Mouse (Mus musculus): ENCODE measurements around the gene Avpi1. TPM values are rescaled to one million over a fixed set of nuclear protein-coding genes. Genes with fewer than 3 reads are reported as not detected.

The Avpi1 gene
- polyA plus RNA-seq, 1 experiment, result 6.9 TPM

DNA sequence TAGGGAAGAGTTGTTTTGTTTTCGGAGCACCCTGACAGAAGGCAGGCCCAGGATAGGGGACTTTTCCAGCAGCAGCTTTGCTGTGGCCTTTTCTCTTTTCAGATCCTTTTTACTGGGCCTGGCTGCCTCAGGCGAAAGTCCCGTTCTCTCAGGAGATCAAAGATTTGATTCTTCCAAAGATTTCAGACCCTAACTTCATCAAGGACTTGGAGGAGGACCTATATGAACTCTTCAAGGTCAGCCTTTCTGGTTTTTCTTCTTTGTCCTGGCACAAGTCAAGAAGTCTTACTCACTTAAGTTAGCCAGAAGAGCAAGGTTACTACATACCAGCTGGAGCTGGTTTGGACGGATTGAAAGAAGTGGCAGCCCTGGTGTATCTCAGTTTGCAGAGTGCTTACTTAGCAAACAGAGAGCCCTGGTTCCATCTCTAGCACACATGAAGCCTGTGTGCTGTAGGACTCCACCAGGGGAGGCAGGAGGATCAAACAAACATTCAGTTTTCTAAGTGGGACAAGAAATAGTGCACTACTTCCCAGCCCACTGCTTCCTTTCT is 13.0 kb downstream of the Avpi1 start:
- WGBS, result 83% methylated on average over 4 of the region's 4 CpGs
- Histone ChIP-seq H3K36me3 (ENCODE audit: control insufficient read depth, insufficient read depth, low read length) (peaks cover 47% of the 10 kb centered on the region), H3K4me3 (ENCODE audit: low read depth, low read length) (no peak overlapping the region), H3K4me1 (ENCODE audit: control insufficient read depth, insufficient read depth, insufficient read length, low read length) (no peaks in the 10 kb centered on the region), H3K27me3 (ENCODE audit: control insufficient read depth, insufficient read depth, low read length) (no peaks in the 10 kb centered on the region), H3K27ac (ENCODE audit: insufficient read depth, low read depth, low read length) (no peak overlapping the region)
- TF ChIP-seq POLR2A (IDR thresholded peaks at IDR 0.05; ENCODE audit: low read depth, low read length), result no peak
- TF ChIP-seq CTCF (IDR thresholded peaks at IDR 0.05; ENCODE audit: extremely low read depth, insufficient read length, insufficient replicate concordance, low read depth, low read length), result no peak

DNA sequence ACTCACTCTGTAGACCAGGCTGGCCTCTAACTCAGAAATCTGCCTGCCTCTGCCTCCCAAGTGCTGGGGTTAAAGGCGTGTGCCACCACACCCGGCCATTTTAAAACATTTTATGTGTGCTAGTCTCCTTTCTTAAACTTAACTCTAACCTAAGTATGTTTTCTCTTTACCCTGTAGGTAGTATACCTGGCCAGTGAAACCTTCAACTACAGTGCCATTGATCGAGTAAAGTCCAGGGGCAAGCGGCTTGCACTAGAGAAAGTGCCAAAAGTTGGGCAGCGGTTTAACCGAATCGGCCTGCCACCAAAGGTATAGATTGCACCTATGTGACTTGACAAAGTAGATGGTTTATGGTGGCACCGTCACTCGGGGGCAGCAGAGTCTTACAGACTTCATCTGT is 24.2 kb downstream of the Avpi1 start:
- TF ChIP-seq POLR2A (IDR thresholded peaks at IDR 0.05; ENCODE audit: low read depth, low read length), result no peak
- WGBS, result 94% methylated on average over 9 of the region's 9 CpGs
- no peak overlapping the region for H3K4me3 ChIP-seq (ENCODE audit: low read depth, low read length)
- H3K27ac ChIP-seq (ENCODE audit: insufficient read depth, low read depth, low read length), result no peak overlapping the region
- no peaks in the 10 kb centered on the region for H3K27me3 ChIP-seq (ENCODE audit: control insufficient read depth, insufficient read depth, low read length)
- H3K4me1 ChIP-seq (ENCODE audit: control insufficient read depth, insufficient read depth, insufficient read length, low read length), result peaks cover 5% of the 10 kb centered on the region; the same call in 1 of the 2 replicates
- H3K36me3 ChIP-seq (ENCODE audit: control insufficient read depth, insufficient read depth, low read length), result peaks cover 41% of the 10 kb centered on the region

DNA sequence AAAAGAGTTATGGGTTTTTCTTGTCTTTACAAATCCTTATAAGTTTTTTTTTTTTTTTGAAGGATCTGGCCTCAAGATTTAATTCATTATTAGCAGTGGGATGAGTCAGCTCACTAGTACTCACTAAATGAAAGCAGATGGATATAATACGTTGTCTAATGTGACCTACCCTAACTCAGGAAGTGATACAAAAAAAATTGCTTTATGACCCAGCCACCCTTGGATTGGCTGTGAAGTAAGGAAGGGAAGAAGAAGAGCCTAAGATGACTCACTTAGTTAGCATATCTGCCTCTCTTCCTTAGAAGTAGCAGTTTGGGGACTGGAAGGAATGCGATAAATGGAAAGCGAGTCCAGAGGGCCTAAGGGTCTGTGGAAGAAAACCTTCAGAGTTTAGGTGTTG is 29.5 kb downstream of the Avpi1 start:
- 69% methylated on average over 3 of the region's 3 CpGs for WGBS
- peaks cover 8% of the 10 kb centered on the region; the same call in 1 of the 2 replicates for H3K4me1 ChIP-seq (ENCODE audit: control insufficient read depth, insufficient read depth, insufficient read length, low read length)
- peaks cover 26% of the 10 kb centered on the region for H3K36me3 ChIP-seq (ENCODE audit: control insufficient read depth, insufficient read depth, low read length)
- no peak for TF ChIP-seq POLR2A (IDR thresholded peaks at IDR 0.05; ENCODE audit: low read depth, low read length)
- TF ChIP-seq CTCF (IDR thresholded peaks at IDR 0.05; ENCODE audit: extremely low read depth, insufficient read length, insufficient replicate concordance, low read depth, low read length), result no peak
- no peaks in the 10 kb centered on the region for H3K27me3 ChIP-seq (ENCODE audit: control insufficient read depth, insufficient read depth, low read length)
- H3K4me3 ChIP-seq (ENCODE audit: low read depth, low read length), result no peak overlapping the region
- no peak overlapping the region for H3K27ac ChIP-seq (ENCODE audit: insufficient read depth, low read depth, low read length)

DNA sequence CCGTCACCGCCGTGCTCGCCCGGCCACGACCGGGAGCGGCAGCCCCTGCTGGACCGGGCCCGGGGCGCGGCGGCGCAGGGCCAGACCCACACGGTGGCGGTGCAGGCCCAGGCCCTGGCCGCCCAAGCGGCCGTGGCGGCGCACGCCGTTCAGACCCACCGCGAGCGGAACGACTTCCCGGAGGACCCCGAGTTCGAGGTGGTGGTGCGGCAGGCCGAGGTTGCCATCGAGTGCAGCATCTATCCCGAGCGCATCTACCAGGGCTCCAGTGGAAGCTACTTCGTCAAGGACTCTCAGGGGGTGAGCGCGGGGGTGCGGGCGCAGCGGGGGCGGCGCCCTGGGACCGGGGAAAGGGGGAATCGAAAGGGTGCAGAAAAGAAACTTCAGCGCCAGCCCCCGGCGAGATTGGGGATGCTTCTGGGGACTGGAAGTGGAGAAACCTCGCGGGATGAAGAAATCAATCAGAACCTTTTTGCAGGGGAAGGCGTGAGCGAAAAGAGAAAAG is 38.2 kb downstream of the Avpi1 start:
- no peak for TF ChIP-seq POLR2A (IDR thresholded peaks at IDR 0.05; ENCODE audit: low read depth, low read length)
- under 1% methylated on average over 52 of the region's 52 CpGs for WGBS
- 0 out of 2 replicates have a peak, but pooled peaks cover 4% of the 10 kb centered on the region for H3K27me3 ChIP-seq (ENCODE audit: control insufficient read depth, insufficient read depth, low read length)
- peak overlapping the region; percentile 66 for H3K27ac ChIP-seq (ENCODE audit: insufficient read depth, low read depth, low read length)
- H3K4me3 ChIP-seq (ENCODE audit: low read depth, low read length), result peak overlapping the region; percentile 80
- H3K36me3 ChIP-seq (ENCODE audit: control insufficient read depth, insufficient read depth, low read length), result peaks cover 7% of the 10 kb centered on the region
- H3K4me1 ChIP-seq (ENCODE audit: control insufficient read depth, insufficient read depth, insufficient read length, low read length), result peaks cover 14% of the 10 kb centered on the region

DNA sequence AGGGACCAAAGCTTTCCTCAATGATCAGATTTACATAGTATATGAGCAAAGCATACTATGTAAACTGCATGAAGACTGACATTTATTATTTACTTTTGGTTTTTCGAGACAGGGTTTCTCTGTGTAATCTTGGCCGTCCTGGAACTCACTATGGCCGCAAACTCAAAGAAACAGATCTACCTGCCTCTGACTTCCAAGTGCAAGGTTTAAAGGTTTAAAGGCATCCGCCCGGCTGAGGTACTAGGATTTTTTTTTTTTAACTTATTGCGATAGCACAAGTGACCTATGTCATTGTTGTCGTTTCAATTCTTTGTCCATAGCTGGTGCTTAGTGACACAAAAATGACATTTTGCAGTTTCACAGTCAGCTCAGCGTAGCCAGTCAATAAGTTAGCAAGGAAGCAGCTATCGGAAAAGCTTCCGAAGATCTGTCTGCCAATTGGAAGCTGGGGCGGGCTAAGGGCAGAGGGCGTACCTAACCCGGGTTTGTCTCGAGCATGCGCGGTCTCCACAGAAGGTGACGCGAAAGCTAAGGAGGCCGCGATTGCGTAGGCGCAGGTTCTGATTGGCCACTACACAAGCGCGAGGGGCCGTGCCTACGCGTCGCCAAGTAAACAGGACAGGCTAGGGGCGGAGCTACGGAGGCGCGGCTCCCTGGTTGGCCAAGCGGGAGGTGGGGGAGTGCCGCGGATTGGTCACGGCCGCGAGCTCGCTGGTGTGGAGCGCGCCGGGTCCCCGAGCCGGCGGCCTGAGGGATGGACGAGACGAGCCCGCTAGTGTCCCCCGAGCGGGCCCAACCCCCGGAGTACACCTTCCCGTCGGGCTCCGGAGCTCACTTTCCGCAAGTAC is 38.9 kb downstream of the Avpi1 start, which contains the start of gene Pi4k2a:
Gene Pi4k2a, plus strand, starts transcription at position 723 of the 848 bp plus-strand sequence.
- TF ChIP-seq CTCF (IDR thresholded peaks at IDR 0.05; ENCODE audit: extremely low read depth, insufficient read length, insufficient replicate concordance, low read depth, low read length), result no peak
- peak; percentile 54; the same call in 1 of the 2 replicates for TF ChIP-seq POLR2A (IDR thresholded peaks at IDR 0.05; ENCODE audit: low read depth, low read length)
- Histone ChIP-seq H3K36me3 (ENCODE audit: control insufficient read depth, insufficient read depth, low read length) (peaks cover 4% of the 10 kb centered on the region), H3K27me3 (ENCODE audit: control insufficient read depth, insufficient read depth, low read length) (0 out of 2 replicates have a peak, but pooled peaks cover 4% of the 10 kb centered on the region), H3K4me1 (ENCODE audit: control insufficient read depth, insufficient read depth, insufficient read length, low read length) (peaks cover 15% of the 10 kb centered on the region), H3K4me3 (ENCODE audit: low read depth, low read length) (peak within 1 kb of the TSS; percentile 80), H3K27ac (ENCODE audit: insufficient read depth, low read depth, low read length) (peak within 1 kb of the TSS; percentile 93)
- WGBS, result under 1% methylated on average over 55 of the region's 55 CpGs

DNA sequence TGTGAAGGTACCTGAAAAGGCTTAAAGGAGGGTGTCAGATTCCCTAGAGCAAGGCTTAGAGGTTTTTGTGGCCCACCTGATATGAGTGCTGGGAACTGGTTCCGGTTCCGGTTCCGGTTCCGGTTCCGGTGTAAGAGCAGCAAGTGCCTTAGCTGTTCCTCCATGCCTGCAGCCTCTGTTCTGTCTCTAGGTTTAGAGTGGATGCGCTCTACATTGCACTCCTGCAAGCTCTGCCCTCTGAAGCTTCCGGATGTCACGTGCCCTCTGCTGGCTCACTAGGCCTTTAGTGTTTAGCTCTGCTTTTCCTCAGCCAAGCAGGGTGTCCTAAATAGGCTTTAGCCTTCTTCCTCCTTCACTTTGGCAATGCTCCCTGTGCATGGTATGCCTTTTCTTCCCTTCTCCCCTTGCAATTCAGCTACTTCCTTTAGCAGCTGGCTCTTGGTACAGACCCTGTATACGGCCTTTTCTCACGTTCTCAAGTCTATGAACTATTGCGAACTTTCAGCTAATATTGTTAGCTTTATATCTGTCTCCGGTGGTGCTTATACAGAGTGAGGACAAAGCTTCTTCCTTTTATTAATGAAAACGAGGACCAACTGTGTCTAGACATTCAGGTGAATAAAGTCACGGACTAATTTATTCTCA is 39.6 kb downstream of the Avpi1 start:
- Histone ChIP-seq H3K27me3 (ENCODE audit: control insufficient read depth, insufficient read depth, low read length) (0 out of 2 replicates have a peak, but pooled peaks cover 4% of the 10 kb centered on the region), H3K4me3 (ENCODE audit: low read depth, low read length) (peak overlapping the region; percentile 7), H3K27ac (ENCODE audit: insufficient read depth, low read depth, low read length) (peak overlapping the region; percentile 93), H3K36me3 (ENCODE audit: control insufficient read depth, insufficient read depth, low read length) (peaks cover 4% of the 10 kb centered on the region), H3K4me1 (ENCODE audit: control insufficient read depth, insufficient read depth, insufficient read length, low read length) (peaks cover 15% of the 10 kb centered on the region)
- 15% methylated on average over 14 of the region's 14 CpGs for WGBS
- TF ChIP-seq POLR2A (IDR thresholded peaks at IDR 0.05; ENCODE audit: low read depth, low read length) (no peak), CTCF (IDR thresholded peaks at IDR 0.05; ENCODE audit: extremely low read depth, insufficient read length, insufficient replicate concordance, low read depth, low read length) (peak; percentile 4; the same call in 1 of the 2 replicates)

DNA sequence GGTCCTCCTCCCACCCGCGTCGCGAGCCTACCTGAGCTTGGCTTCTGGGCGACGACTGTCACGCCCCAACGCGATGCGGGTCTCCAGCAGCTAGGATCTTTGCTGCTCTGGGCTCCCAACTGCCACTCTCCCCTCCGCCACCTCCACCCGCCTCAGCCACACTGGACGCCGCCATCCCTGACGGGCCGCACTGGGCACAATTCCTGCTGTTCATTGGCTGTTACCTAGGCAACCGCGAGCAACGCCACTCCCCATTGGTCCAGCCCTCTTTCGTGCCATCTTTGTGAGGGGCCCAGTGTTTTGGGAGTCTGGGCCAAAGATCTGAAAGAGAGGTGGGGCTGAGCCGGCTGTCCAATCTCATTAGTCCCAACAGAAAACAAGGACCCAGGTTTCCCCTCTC is 42.7 kb downstream of the Avpi1 start, which contains the start of gene Morn4:
Gene Morn4, minus strand, starts transcription at position 192 of the 400 bp plus-strand sequence.
- 0 out of 2 replicates have a peak, but pooled peaks cover 4% of the 10 kb centered on the region for H3K27me3 ChIP-seq (ENCODE audit: control insufficient read depth, insufficient read depth, low read length)
- H3K36me3 ChIP-seq (ENCODE audit: control insufficient read depth, insufficient read depth, low read length), result no peaks in the 10 kb centered on the region
- WGBS, result 4% methylated on average over 21 of the region's 21 CpGs
- H3K4me3 ChIP-seq (ENCODE audit: low read depth, low read length), result peak within 1 kb of the TSS; percentile 59
- TF ChIP-seq CTCF (IDR thresholded peaks at IDR 0.05; ENCODE audit: extremely low read depth, insufficient read length, insufficient replicate concordance, low read depth, low read length) (no peak), POLR2A (IDR thresholded peaks at IDR 0.05; ENCODE audit: low read depth, low read length) (no peak; the same call in 1 of the 2 replicates)
- no peak within 1 kb of the TSS for H3K27ac ChIP-seq (ENCODE audit: insufficient read depth, low read depth, low read length)
- peaks cover 11% of the 10 kb centered on the region for H3K4me1 ChIP-seq (ENCODE audit: control insufficient read depth, insufficient read depth, insufficient read length, low read length)
